Mouse (Mus musculus) forebrain, embryonic 11.5 days (tissue): Measurements from ENCODE around the gene Edem2. TPM values are rescaled to one million over a fixed set of nuclear protein-coding genes. Genes with fewer than 3 reads are reported as not detected.

Experiments used
- ATAC-seq: fragments of 200-750 bp; cut with Nextera tagmentation; replicated peaks from 2 replicates; pipeline ENCODE4 v1.8.0; 2017; ENCODE audit warnings: moderate TSS enrichment; ENCODE audit not compliant: low FRiP score
- DNase-seq: peaks from one replicate; pipeline ENCODE4 v3.0.0-alpha.2; 2017; ENCODE audit warnings: low spot score
- H3K27ac ChIP-seq: fragments of 300-500 bp; sonication (generic); 2 replicates; pipeline ENCODE4 v1.5.1; 2014; ENCODE audit warnings: low read depth, low read length
- H3K27me3 ChIP-seq: fragments of 300-500 bp; sonication (generic); 2 replicates; pipeline ENCODE4 v1.6.1; 2014; ENCODE audit warnings: mild to moderate bottlenecking, low read length, mixed read lengths; ENCODE audit not compliant: control insufficient read depth, insufficient read depth
- H3K36me3 ChIP-seq: fragments of 300-500 bp; sonication (generic); 2 replicates; pipeline ENCODE4 v1.6.1; 2014; ENCODE audit warnings: mild to moderate bottlenecking, low read length, moderate library complexity, mixed read lengths; ENCODE audit not compliant: control insufficient read depth, insufficient read depth
- H3K4me1 ChIP-seq: fragments of 300-500 bp; sonication (generic); replicated peaks from 2 replicates; pipeline ENCODE4 v1.6.1; 2014; ENCODE audit warnings: low read length, mixed read lengths; ENCODE audit not compliant: control insufficient read depth, insufficient read depth
- H3K4me2 ChIP-seq: fragments of 300-500 bp; sonication (generic); 2 replicates; pipeline ENCODE4 v1.6.1; 2014; ENCODE audit warnings: low read depth, mild to moderate bottlenecking, low read length, moderate library complexity, mixed read lengths; ENCODE audit not compliant: severe bottlenecking
- H3K4me3 ChIP-seq: fragments of 300-500 bp; sonication (generic); 2 replicates; pipeline ENCODE4 v1.5.1; 2014; ENCODE audit warnings: low read depth, low read length
- H3K9ac ChIP-seq: fragments of 300-500 bp; sonication (generic); 2 replicates; pipeline ENCODE4 v1.6.1; 2014; ENCODE audit warnings: low read length
- H3K9me3 ChIP-seq: fragments of 300-500 bp; sonication (generic); 2 replicates; pipeline ENCODE4 v1.6.1; 2016; ENCODE audit warnings: low read length, mixed read lengths; ENCODE audit not compliant: control insufficient read depth
- WGBS: fragments of 180-500 bp; shearing (Covaris S2); extraction: QIAGEN DNeasy Blood & Tissue Kit; methylation state at CpG from one replicate; pipeline ENCODE4 v1.1.7; 2014; 5-methylcytosine and 5-hydroxymethylcytosine counted together
- polyA plus RNA-seq: library from polyadenylated mRNA; unstranded; fragments of >200 nt; fragmentation: Nextera tagmentation; extraction: Ambion mirVana; gene quantifications from 2 replicates; pipeline ENCODE4 v1.2.1, GENCODE M21; 2014

Edem2 gene
- polyA plus RNA-seq, 1 experiment from 2014 or later: 31.8 TPM

- WGBS: 70% methylated on average over 7 of the region's 7 CpGs
- H3K4me1 ChIP-seq: no peaks in the 10 kb centered on the region
- ATAC-seq: no peak
- H3K9me3 ChIP-seq: no peaks in the 10 kb centered on the region
- DNase-seq: no peak
- H3K27me3 ChIP-seq: no peaks in the 10 kb centered on the region
- no peak overlapping the region for H3K9ac ChIP-seq
- H3K27ac ChIP-seq: no peak overlapping the region
- no peaks in the 10 kb centered on the region for H3K36me3 ChIP-seq
- no peak overlapping the region for H3K4me2 ChIP-seq
- no peak overlapping the region for H3K4me3 ChIP-seq
Observed at GRCm38 (mm10) chr2:155696851-155697250, 32.4 kb downstream of the Edem2 start.

GRCm38 (mm10) chr2:155696091-155696558 is 33.1 kb downstream of the Edem2 start:
- no peak overlapping the region for H3K4me2 ChIP-seq
- peak; percentile 91 for DNase-seq
- 0 out of 2 replicates have a peak, but pooled peaks cover 1% of the 10 kb centered on the region for H3K4me1 ChIP-seq
- H3K27ac ChIP-seq: no peak overlapping the region
- H3K27me3 ChIP-seq: no peaks in the 10 kb centered on the region
- ATAC-seq: no peak
- no peak overlapping the region for H3K9ac ChIP-seq
- WGBS: 11% methylated on average over 7 of the region's 7 CpGs
- H3K4me3 ChIP-seq: no peak overlapping the region
- H3K36me3 ChIP-seq: no peaks in the 10 kb centered on the region
- H3K9me3 ChIP-seq: no peaks in the 10 kb centered on the region

GRCm38 (mm10) chr2:155695316-155695715 is 34.0 kb downstream of the Edem2 start:
- ATAC-seq: no peak
- H3K27ac ChIP-seq: no peak overlapping the region
- no peaks in the 10 kb centered on the region for H3K27me3 ChIP-seq
- no peaks in the 10 kb centered on the region for H3K9me3 ChIP-seq
- no peak for DNase-seq
- H3K9ac ChIP-seq: no peak overlapping the region
- H3K4me1 ChIP-seq: 0 out of 2 replicates have a peak, but pooled peaks cover 3% of the 10 kb centered on the region
- H3K4me3 ChIP-seq: no peak overlapping the region
- no peak overlapping the region for H3K4me2 ChIP-seq
- H3K36me3 ChIP-seq: no peaks in the 10 kb centered on the region
- 75% methylated on average over 3 of the region's 3 CpGs for WGBS

- Histone ChIP-seq H3K4me1 (0 out of 2 replicates have a peak, but pooled peaks cover 3% of the 10 kb centered on the region), H3K4me2 (no peak overlapping the region), H3K36me3 (no peaks in the 10 kb centered on the region), H3K9ac (no peak overlapping the region), H3K27ac (no peak overlapping the region), H3K9me3 (no peaks in the 10 kb centered on the region), H3K4me3 (no peak overlapping the region), H3K27me3 (no peaks in the 10 kb centered on the region)
- no peak for ATAC-seq
- WGBS: 88% methylated on average over 2 of the region's 2 CpGs
- DNase-seq: no peak
Observed at GRCm38 (mm10) chr2:155694564-155694963, 34.7 kb downstream of the Edem2 start.

GRCm38 (mm10) chr2:155693136-155693535 is 36.1 kb downstream of the Edem2 start:
- H3K4me3 ChIP-seq: no peak overlapping the region
- ATAC-seq (no peak), DNase-seq (no peak)
- H3K36me3 ChIP-seq: no peaks in the 10 kb centered on the region
- WGBS: 81% methylated on average over 4 of the region's 4 CpGs
- no peaks in the 10 kb centered on the region for H3K9me3 ChIP-seq
- no peaks in the 10 kb centered on the region for H3K27me3 ChIP-seq
- H3K4me2 ChIP-seq: no peak overlapping the region
- H3K4me1 ChIP-seq: 0 out of 2 replicates have a peak, but pooled peaks cover 3% of the 10 kb centered on the region
- no peak overlapping the region for H3K9ac ChIP-seq
- H3K27ac ChIP-seq: no peak overlapping the region

- no peaks in the 10 kb centered on the region for H3K36me3 ChIP-seq
- 0 out of 2 replicates have a peak, but pooled peaks cover 3% of the 10 kb centered on the region for H3K4me1 ChIP-seq
- no peaks in the 10 kb centered on the region for H3K27me3 ChIP-seq
- H3K4me2 ChIP-seq: peak within 1 kb of the TSS; percentile 57
- peak within 1 kb of the TSS; percentile 92 for H3K9ac ChIP-seq
- H3K9me3 ChIP-seq: no peaks in the 10 kb centered on the region
- peak; percentile 98 for DNase-seq
- peak within 1 kb of the TSS; percentile 95 for H3K4me3 ChIP-seq
- ATAC-seq: peak; percentile 92
- WGBS: under 1% methylated on average over 69 of the region's 72 CpGs
- H3K27ac ChIP-seq: peak within 1 kb of the TSS; percentile 72
Observed at GRCm38 (mm10) chr2:155691723-155692493, 37.4 kb downstream of the Edem2 start, which contains the start of gene Trpc4ap. Gene Trpc4ap, minus strand, starts transcription at chr2:155692384.

- DNase-seq (no peak), ATAC-seq (no peak)
- peak overlapping the region; percentile 95 for H3K4me3 ChIP-seq
- no peaks in the 10 kb centered on the region for H3K9me3 ChIP-seq
- peak overlapping the region; percentile 92 for H3K9ac ChIP-seq
- H3K4me2 ChIP-seq: peak overlapping the region; percentile 57
- 5% methylated on average over 8 of the region's 8 CpGs for WGBS
- no peaks in the 10 kb centered on the region for H3K36me3 ChIP-seq
- H3K4me1 ChIP-seq: 0 out of 2 replicates have a peak, but pooled peaks cover 3% of the 10 kb centered on the region
- H3K27me3 ChIP-seq: no peaks in the 10 kb centered on the region
- peak overlapping the region; percentile 72; the same call in 1 of the 2 replicates for H3K27ac ChIP-seq
Observed at GRCm38 (mm10) chr2:155691336-155691722, 37.9 kb downstream of the Edem2 start.

GRCm38 (mm10) chr2:155689211-155689610 is 40.1 kb downstream of the Edem2 start:
- Histone ChIP-seq H3K4me1 (0 out of 2 replicates have a peak, but pooled peaks cover 3% of the 10 kb centered on the region), H3K4me2 (no peak overlapping the region), H3K36me3 (no peaks in the 10 kb centered on the region), H3K4me3 (no peak overlapping the region), H3K9ac (no peak overlapping the region), H3K27ac (no peak overlapping the region), H3K9me3 (no peaks in the 10 kb centered on the region), H3K27me3 (no peaks in the 10 kb centered on the region)
- DNase-seq (no peak), ATAC-seq (no peak)
- 87% methylated on average over 4 of the region's 4 CpGs for WGBS
